Mouse (Mus musculus) v-Abl transformed pro-B cells (cell line): ENCODE measurements around the gene Aox1.

Experiments
- in situ Hi-C, 2 experiments: fragments of 400-800 bp; cut with MboI; formaldehyde crosslinking; loops; one replicate each; pipeline ENCODE4 v1.15.1; 2025; ENCODE audit not compliant: unreplicated experiment in 2 of 2

The Aox1 gene

DNA sequence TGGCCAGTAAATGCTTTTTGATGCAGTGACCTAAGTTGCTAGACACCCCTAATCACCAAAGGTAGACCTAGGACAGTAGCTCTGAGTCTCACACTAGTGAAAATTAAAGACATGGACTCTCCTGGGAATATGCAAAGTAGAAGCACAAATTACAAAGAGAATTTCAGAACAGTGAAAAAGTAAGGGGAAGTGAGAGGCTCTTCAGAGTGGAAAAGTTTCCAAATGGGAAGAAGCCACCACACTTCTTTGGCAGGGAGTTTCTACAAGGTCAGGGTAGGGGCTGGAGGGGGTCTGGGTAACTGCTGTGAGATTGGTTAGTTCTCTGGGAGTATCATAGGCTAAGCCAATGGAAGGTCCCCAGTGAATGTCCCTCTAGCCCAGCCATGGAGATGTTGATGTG, 69.4 kb downstream of the Aox1 start:
- in situ Hi-C loops, result no loop called here

DNA sequence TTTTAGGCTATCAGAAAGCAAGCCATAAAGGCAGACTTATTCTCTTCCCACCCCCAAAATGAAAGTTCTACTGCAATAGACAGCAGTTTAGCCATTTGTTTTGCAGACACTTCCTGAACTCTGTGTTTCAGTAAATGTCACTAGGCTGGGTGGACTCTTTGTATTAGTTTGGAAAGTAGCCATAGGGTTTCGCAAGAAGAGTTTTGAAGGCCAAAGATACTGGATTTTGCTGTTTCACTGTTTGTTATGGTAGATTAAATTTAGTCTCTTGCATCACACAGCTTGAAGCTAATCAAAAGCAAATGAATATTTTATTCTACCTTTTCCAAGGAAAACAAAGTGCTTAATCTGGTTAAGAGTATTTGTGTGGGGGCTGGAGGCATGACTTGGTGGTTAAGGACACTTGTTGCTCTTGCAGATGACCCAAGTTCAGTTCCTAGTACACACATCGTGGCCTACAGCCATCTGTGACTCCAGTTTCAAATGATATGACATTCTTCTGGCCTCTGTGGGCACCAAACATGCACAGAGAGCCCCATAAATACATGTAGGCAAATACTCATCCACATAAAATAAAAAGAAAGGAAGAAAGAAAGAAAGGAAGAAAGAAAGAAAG, 71.9 kb downstream of the Aox1 start:
- in situ Hi-C loops, result no loop called here

DNA sequence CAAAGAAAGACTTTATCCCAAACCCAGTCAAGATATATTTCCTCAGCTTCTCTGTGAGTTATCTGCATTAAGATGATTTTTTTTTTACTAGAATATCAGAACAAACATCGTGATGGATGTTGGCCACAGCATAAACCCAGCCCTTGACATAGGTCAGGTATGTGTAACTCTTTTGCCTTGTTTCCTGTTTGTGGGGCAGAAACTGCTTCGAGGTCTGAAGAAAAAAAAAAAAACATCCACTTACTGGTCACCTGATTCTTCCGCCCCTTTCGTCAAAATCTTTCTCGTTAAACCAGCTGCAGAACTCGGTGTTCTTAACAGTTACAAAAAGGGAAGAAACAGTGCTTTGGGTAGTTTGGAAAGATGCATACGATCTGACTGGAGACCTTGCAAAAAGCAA, 72.8 kb downstream of the Aox1 start:
- in situ Hi-C loops, result no loop called here

DNA sequence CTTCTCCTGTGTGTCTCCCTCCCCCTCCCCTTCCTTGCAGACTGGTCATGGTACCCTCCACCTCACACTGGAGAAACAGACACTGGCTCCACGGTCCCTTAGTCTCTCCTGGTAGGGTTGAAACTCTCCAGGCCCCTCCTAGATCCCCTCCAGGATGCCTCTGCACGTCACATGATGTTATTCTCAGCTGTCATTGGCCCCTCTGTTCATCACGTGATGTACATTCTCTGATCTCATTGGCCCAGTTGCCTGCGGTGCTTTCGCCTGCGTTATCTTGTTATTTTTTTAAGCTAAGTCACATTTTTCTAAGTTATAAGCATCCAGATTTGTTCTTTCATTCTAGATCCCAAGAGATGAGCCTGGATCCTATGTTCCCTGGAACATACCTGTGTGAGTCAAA, 76.0 kb downstream of the Aox1 start:
- in situ Hi-C loops, result no loop called here

DNA sequence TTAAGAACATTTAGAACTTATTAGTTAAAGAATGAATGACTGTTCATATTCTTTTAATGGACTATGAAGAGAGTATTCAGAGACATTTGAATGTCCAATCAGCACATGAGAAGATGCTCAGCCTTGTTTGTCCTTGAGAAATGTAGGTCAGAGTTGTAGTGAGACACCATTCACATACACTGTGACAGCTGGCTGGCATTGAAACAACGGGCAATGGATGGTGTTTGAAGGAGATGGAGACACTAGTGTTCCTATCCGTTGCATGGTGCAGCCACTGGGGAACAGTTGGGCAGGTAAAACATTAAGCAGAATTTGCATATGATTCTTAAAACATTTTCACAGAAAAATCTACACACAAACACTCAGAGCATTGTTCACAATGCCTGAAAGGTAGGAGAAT, 77.3 kb downstream of the Aox1 start:
- in situ Hi-C loops, result no loop called here

DNA sequence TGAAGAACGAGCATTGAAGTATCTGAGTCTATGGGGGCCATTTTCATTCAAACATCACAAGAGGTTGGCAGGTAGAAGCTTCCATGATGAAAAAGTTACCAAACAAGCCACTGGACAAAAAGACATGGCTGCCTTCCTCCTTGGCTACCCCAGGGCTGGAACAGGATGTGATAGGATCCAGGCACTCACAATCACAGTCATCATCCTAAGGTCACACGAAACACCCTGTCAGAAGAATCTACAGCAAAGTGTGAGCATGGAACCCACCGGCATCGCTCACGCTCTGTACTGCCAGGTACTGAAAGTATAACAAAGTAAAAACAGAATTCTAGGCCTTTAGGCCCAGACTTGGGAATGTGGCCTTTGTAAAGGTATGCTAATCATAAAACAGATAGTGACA, 80.5 kb downstream of the Aox1 start:
- in situ Hi-C loops, result no loop called here

DNA sequence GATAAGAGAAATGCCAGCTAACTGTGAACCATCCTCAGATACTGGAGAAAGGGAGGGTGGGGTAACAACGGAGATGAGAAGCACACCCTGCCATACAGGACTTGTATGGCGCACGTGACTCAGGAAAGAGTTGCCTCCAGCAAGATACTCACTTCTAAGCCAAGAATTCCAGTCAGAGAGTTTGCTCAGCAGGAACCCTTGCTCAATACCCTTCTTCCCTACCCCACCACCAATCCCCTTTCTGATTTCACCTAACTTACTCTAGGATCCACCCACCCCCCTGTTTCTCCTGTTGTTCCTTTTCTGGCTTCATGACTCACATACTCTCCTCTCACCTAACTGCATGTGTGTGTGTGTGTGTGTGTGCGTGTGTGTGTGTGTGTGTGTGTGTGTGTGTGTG, 81.6 kb downstream of the Aox1 start:
- in situ Hi-C loops, result no loop called here

DNA sequence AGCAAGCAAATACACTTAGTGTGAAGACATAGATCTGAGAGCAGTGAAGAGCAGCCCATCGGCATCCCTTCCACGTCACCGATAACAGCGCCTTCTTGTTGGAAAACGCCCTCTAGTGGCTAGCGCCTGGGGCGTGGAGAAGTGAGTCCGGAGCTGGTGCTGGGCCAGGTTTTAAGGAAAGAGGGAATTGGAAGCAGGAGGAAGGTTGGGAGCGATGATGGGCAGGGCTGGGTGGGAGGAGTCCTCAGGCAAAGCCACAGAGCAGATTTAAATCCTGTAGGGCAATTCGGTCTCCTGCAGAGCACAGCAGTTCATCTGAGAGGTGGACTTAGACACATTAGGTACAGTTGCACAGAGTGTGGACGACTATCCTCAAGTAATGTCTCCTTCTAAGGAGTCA, 83.1 kb downstream of the Aox1 start, which contains the start of gene Aox3:
Gene Aox3 (plus strand): TSS at position 251 of the 400 bp plus-strand sequence.
- in situ Hi-C loops, result no loop called here

DNA sequence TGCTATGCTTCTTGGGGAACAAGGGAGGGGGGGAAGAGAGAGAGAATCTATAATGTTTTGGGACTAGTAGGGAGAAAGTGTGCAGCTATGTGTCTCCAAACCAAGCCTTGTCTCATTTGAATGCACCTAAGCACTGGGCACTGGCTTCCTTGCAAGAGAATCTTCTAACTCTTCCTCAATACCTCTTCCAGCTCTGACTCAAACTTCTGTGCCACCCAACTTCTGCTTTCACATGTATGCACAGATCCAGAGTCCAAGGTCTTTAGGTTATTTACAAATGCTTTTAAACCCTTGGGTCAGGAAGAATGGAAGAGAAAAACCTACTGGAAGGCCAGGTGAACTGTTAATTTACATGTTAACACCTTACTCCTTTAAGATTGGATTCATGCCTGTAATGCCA, 83.7 kb downstream of the Aox1 start:
- in situ Hi-C loops, result no loop called here

DNA sequence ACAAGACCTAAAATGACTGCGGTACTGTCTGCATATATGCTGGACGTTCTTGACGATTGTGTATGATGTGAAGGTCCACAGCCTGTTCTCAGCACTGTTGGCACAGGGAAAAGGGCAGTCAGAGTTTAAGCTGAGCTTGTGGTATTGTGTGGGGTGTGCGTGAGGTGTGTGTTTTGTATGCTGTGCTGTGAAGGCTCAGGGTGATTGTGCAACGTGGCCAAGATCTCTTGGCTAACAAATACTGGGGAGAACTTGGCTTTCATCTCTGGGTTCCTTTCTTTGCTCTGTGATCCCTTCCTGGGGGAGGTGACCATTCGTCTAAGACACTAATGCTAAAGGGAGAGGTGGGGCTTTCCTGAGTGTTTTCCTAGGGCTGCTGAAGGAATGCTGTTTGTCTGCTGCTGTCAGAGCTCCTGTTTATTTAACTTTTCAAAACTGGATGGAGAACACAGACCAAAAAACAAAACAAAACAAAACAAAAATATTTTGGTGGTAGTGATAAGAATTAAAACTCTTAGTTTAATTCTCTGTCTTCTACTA, 84.4 kb downstream of the Aox1 start:
- in situ Hi-C loops, result no loop called here

DNA sequence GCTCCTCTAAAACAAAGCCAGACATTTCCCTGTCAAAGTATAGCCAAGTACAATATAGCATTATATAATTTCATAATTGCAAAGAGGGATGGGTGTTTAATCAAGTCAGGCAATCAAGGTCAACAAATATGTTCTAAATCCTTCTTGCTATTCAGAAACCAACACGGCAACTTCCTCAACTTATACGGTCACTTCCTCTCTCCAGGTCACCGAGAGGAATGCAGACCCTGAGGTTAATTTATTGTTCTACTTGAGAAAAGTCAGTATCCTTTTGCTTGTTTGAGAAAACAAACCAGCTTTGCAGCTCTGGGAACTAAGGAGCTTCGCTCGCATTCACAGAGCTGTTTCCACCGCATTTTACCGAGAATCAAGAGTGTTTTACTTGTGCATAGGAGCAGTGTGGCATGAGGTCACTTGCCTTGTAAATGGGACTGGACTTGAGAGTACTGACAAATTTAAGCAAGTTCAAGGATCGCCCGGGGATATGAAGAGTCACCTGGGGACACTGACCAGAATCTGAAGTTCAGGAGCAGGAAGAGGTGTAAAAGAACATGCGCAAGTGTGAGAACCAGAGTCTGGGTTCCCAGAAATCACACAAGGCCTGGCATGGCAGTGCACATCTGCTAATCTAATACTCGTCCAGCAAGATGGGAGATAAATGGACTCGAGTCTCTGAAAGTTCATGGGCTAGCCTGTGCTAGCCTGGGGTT, 85.1 kb downstream of the Aox1 start:
- in situ Hi-C loops, result no loop called here

DNA sequence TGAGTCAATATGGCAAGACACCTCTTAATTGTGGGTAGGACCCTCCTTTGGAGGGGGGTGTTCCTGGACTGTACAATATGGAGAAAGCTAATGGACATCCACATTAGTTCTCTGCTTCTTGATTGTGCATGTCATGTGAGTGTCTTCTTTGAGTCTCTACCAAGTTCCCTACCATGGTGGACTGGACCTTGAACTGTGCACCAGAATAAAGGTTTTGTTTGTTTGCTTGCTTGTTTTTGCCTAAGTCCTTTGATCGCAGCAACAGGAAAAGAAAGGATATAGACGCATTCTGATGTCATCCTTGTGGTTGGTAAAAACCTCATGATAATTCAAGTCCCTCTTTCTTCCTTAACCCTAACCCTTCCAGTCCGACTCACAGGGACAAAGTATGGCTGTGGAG, 88.5 kb downstream of the Aox1 start:
- in situ Hi-C loops, result no loop called here

DNA sequence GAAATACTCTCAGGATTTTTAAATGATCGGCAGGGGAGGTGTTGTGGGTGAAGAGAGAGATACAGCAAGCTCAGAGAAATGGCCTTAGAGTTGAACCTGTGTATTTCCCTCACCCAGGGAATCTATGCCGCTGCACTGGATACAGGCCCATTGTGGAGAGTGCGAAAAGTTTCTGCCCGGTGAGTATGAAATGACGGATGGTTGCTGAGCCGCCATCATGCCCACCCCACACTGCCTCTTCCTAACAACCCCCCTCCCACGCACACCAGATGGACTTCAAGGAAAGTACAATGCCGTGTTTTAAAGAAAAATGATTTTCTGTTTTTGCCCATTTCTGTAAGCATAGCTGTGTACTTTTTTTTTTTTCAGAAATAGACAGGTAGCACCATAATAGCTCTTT, 95.2 kb downstream of the Aox1 start:
- in situ Hi-C loops, result no loop called here

DNA sequence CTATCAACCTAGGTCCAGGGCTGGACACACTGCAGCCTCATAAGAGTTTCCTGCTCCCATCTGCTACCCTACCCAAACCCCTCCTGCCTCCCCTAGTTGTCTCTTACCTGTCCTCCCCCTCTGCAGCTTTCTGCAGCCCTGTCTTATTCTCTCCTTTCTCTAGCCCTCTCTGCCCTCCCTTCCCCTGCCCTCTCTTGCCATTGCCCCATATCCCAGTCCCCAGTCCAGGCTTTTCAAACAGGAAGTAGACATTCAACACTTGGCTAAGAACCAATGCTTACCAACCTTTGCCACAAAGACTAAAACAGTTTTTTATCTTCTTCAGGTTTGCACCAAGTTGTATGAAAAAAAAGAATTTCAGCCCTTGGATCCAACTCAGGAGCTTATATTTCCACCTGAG, 108.2 kb downstream of the Aox1 start:
- in situ Hi-C loops, result no loop called here

DNA sequence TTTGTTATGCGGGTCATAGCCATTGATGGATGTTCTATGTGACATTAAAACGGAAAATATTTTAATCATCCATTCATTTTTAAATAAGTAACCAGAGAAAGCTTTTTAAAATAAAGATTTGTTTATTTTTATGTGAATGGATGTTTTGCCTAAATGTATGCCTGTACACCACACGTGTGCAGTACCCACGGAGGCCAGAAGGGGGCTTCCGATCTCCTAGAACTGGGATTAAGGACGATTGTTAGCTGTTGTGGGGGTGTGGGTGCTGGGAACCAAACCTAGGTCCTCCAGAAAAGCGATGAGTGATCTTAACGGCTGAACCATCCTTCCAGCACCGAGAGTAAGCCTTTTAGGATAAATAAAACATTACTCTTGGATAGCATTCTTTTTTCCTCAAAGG, 109.3 kb downstream of the Aox1 start:
- in situ Hi-C loops, result no loop called here

DNA sequence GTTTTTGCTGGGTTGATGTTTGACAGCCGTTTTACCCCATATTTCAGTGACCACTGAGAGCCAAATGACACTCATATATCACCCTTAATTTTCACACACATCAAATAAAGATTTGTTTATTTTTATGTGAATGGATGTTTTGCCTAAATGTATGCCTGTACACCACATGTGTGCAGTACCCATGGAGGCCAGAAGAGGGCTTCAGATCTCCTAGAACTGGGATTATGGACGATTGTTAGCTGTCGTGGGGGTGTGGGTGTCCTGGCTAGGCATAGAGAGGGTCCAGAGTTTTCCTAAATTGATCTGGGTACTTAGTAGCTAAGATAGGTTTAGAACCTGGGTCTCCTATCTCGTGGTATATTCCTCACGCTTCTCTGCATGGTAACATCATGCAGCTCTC, 110.9 kb downstream of the Aox1 start:
- in situ Hi-C loops, result no loop called here

DNA sequence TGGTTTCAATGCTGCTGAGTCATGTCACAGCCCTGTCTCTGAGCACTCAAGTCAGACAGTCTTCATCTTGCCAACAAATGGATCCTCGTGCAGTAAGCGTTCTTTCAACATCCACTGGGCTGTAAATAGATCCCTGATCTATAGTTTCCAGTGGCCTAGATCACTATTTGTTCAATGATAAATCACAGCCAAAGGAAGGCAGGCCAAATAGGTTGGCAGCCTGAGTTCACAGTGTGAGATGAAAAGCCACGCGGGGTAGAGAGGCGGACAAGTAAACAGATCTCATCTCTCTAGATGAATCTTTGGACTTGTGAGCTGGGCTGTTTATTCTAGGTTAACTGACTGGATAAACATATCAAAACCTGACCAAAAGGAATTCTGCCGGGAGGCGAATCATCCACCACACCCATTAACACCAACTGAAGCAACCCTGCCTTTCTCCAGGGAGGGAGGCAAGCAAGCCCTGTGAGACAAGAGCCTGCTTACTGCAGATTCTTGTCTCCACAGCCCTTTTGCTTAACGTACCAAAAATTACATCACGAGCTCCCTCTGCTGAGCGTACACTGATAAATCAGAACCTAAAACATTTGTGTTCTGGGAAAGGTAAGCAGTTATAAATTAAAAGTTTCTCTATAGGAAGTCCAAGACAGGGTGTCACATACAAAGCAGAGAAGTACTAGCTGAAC, 114.8 kb downstream of the Aox1 start:
- in situ Hi-C loops, result no loop called here

DNA sequence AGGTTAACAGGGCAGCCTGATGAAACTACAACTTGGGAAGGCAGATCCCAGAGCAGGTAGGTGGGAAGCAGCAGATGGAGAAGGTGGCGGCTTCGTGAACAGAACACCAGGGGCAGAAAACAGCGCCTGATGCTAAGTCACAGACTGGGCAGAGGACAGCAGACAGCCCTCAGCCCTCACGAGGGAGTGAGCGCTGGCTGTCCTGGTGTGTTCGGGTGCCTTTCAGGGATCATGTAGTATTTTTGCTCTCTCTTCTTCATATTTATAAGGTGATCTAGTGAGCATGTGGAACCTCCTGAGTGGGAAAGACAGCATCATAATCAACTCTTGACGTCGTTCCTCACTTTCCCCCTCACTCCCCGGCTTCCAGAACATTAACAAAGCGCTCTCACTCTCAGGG, 116.3 kb downstream of the Aox1 start:
- in situ Hi-C loops, result no loop called here

DNA sequence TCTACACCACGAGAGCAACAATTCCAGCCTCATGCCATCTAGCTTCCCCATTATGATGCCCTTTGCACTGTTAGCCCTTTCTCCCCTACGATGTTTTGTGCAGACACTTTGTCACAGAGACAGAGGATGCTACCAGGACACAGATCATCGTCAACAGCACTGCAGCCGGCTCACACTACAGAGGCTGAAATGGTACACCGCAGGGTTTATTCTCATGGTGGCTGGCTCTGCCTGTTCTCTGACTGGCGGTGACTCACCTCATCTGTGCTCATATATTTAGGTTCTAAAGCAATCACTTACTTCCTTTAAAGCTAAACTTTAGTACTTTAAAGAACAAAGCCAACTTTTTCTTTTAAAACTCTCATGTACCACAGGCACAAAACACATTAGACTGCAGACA, 118.0 kb downstream of the Aox1 start:
- in situ Hi-C loops, result no loop called here

DNA sequence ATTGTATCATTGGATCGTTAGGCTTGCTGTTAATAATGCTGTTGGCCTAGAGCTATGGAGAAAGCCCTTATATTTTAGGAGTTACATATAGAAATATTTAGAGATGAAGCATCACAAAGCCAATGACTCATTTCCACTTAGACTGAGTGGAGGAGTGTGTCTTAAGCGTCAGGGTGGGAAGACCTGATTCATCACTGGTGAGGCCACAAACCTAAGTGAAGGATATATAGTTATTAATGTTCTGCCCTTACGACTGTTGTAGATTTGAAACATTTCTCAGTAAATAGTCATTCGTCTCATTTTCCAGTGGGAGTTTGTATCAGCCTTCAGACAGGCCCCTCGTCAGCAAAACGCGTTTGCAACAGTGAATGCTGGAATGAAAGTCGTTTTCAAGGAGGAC, 122.5 kb downstream of the Aox1 start:
- in situ Hi-C loops, result loop anchor here (10.0 to 25.0 kb wide), 4 partner anchors 235 to 543 kb away; partner anchors contain the start of genes Als2cr12 (in 1 of the 2) and Bzw1 (in 1 of the 2)
